Mouse (Mus musculus): Measurements from ENCODE around the gene Rpusd1.

DNA sequence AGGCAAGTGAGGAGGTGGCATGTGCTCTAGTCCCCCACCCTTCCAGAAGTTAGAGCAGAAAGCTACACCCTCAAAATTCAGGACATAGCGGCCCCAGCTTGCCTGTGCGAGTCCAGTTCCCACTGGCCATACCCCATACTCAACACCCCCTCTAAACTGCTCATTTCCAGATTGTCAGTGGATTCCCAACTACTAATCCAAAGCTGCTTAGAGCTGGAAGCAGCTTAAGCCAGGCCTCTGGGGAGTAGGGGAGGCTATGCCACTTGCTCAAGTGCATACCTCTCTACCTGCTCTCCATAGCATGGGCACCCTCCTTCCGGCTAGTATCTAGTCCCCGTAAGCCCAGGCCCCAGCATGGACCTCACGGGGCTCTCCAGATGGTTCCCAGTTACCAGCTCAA is 6.0 kb upstream of the Rpusd1 start:
- TF ChIP-seq MAX (IDR thresholded peaks at IDR 0.05; ENCODE audit: low read depth): no peak
- TF ChIP-seq E2F4 (IDR thresholded peaks at IDR 0.05; ENCODE audit: insufficient read depth): no peak
- no peak for TF ChIP-seq MYOG (IDR thresholded peaks at IDR 0.05; ENCODE audit: control insufficient read depth in 1 of 3, insufficient read depth in 1 of 3, insufficient read length in 2 of 3, low read depth in 2 of 3)
- no peak for TF ChIP-seq POLR2A (IDR thresholded peaks at IDR 0.05; ENCODE audit: insufficient read length, low read depth)

Data from myocyte (in vitro differentiated cells).